Mouse (Mus musculus) lung, postnatal 0 days (tissue): ENCODE data around the gene Cd101.

Experiments used
- CTCF ChIP-seq: IDR thresholded peaks from 2 replicates; pipeline ENCODE4 v1.5.1; 2016; ENCODE audit warnings: antibody characterized with exemption, mild to moderate bottlenecking
- EP300 ChIP-seq: IDR thresholded peaks from 2 replicates; pipeline ENCODE4 v1.6.1; 2016; ENCODE audit warnings: antibody characterized with exemption, mild to moderate bottlenecking, control low read depth

DNA sequence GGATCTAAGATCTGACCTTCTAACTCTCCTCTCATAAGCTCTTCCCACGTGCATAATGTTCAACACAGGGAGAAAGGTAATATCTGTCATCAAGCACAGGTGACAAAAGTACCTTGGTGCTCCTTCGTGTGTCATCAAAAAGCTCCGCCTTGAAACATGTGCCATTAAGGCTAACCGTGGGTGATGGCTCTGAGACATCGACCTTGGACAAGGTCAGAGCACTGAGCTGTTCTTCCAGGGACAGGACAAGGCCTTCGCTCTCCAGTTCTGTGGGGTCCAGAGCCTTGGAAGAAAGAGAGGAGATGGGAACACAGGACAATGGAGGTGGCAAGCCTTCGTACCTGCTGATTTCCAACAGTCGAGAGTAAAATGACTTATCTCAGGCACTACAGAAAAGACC lies 82.1 kb downstream of the Cd101 start:
- no peak for TF ChIP-seq CTCF
- TF ChIP-seq EP300, result no peak
